Mouse (Mus musculus): ENCODE measurements around the gene Tnr. TPM values are rescaled to one million over a fixed set of nuclear protein-coding genes. Genes with fewer than 3 reads are reported as not detected.

Gene Tnr
- polyA plus RNA-seq, 1 experiment from 2014 or later, result not detected

GRCm38 (mm10) chr1:159899991-159900390 lies 376.4 kb downstream of the Tnr start:
- no peak overlapping the region for H3K9ac ChIP-seq (ENCODE audit: low read length)
- H3K27ac ChIP-seq (replicated peaks in 1 of 2; ENCODE audit: control insufficient read depth in 1 of 2, insufficient read depth in 1 of 2, low read depth in 2 of 2, low read length in 2 of 2), result no peak overlapping the region
- no peaks in the 10 kb centered on the region for H3K4me1 ChIP-seq (ENCODE audit: control insufficient read depth in 2 of 2, insufficient read depth in 2 of 2, low read length in 2 of 2)
- H3K9me3 ChIP-seq (ENCODE audit: control insufficient read depth, low read length), result no peaks in the 10 kb centered on the region
- ATAC-seq (ENCODE audit: insufficient number of reproducible peaks, insufficient read depth, low FRiP score, low read depth), result no peak
- H3K36me3 ChIP-seq (ENCODE audit: control insufficient read depth, insufficient read depth, low read length), result no peaks in the 10 kb centered on the region
- H3K4me2 ChIP-seq (ENCODE audit: low read length), result no peak overlapping the region
- 61% methylated on average over 3 of the region's 3 CpGs for WGBS
- H3K4me3 ChIP-seq (ENCODE audit: control insufficient read depth in 1 of 2, insufficient read depth in 1 of 2, low read depth in 1 of 2, low read length in 2 of 2), result no peak overlapping the region
- no peaks in the 10 kb centered on the region for H3K27me3 ChIP-seq (ENCODE audit: control insufficient read depth, insufficient read depth, low read length)

GRCm38 (mm10) chr1:159900639-159901038 lies 377.1 kb downstream of the Tnr start:
- no peak overlapping the region for H3K4me2 ChIP-seq (ENCODE audit: low read length)
- H3K27me3 ChIP-seq (ENCODE audit: control insufficient read depth, insufficient read depth, low read length), result no peaks in the 10 kb centered on the region
- no peak overlapping the region for H3K9ac ChIP-seq (ENCODE audit: low read length)
- no peak overlapping the region for H3K27ac ChIP-seq (replicated peaks in 1 of 2; ENCODE audit: control insufficient read depth in 1 of 2, insufficient read depth in 1 of 2, low read depth in 2 of 2, low read length in 2 of 2)
- 69% methylated on average over 3 of the region's 3 CpGs for WGBS
- no peak for ATAC-seq (ENCODE audit: insufficient number of reproducible peaks, insufficient read depth, low FRiP score, low read depth)
- H3K4me1 ChIP-seq (ENCODE audit: control insufficient read depth in 2 of 2, insufficient read depth in 2 of 2, low read length in 2 of 2), result no peaks in the 10 kb centered on the region
- H3K9me3 ChIP-seq (ENCODE audit: control insufficient read depth, low read length), result no peaks in the 10 kb centered on the region
- H3K4me3 ChIP-seq (ENCODE audit: control insufficient read depth in 1 of 2, insufficient read depth in 1 of 2, low read depth in 1 of 2, low read length in 2 of 2), result no peak overlapping the region
- H3K36me3 ChIP-seq (ENCODE audit: control insufficient read depth, insufficient read depth, low read length), result no peaks in the 10 kb centered on the region

GRCm38 (mm10) chr1:159901366-159902119 lies 378.0 kb downstream of the Tnr start:
- Histone ChIP-seq H3K4me1 (ENCODE audit: control insufficient read depth in 2 of 2, insufficient read depth in 2 of 2, low read length in 2 of 2) (no peaks in the 10 kb centered on the region), H3K27ac (replicated peaks in 1 of 2; ENCODE audit: control insufficient read depth in 1 of 2, insufficient read depth in 1 of 2, low read depth in 2 of 2, low read length in 2 of 2) (no peak overlapping the region), H3K4me2 (ENCODE audit: low read length) (no peak overlapping the region), H3K36me3 (ENCODE audit: control insufficient read depth, insufficient read depth, low read length) (no peaks in the 10 kb centered on the region), H3K9ac (ENCODE audit: low read length) (no peak overlapping the region), H3K27me3 (ENCODE audit: control insufficient read depth, insufficient read depth, low read length) (no peaks in the 10 kb centered on the region), H3K4me3 (ENCODE audit: control insufficient read depth in 1 of 2, insufficient read depth in 1 of 2, low read depth in 1 of 2, low read length in 2 of 2) (no peak overlapping the region), H3K9me3 (ENCODE audit: control insufficient read depth, low read length) (no peaks in the 10 kb centered on the region)
- 78% methylated on average over 7 of the region's 7 CpGs for WGBS
- no peak for ATAC-seq (ENCODE audit: insufficient number of reproducible peaks, insufficient read depth, low FRiP score, low read depth)

DNA sequence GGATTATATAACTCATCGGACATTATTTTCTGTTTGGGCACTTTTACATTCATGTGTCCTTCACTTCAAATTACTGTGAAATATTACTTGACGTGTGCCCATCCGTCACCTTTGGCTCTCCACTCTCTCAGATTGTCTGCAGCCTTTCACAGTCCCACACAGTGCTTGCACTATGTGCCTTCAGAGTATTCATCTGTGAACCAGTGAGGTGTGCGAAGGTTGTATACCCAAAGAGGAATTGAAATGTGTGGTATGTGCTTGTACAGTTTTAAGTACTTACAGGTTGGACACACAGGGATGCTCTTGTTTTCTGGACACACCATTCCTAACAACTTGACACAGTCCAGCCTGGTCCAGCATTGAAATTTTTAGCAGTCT lies 378.5 kb downstream of the Tnr start:
- WGBS, result 86% methylated on average over 4 of the region's 4 CpGs

GRCm38 (mm10) chr1:159911006-159911405 lies 387.4 kb downstream of the Tnr start:
- H3K4me2 ChIP-seq (ENCODE audit: low read length), result no peak overlapping the region
- no peak overlapping the region for H3K9ac ChIP-seq (ENCODE audit: low read length)
- H3K9me3 ChIP-seq (ENCODE audit: control insufficient read depth, low read length), result no peaks in the 10 kb centered on the region
- H3K4me1 ChIP-seq (ENCODE audit: control insufficient read depth in 2 of 2, insufficient read depth in 2 of 2, low read length in 2 of 2), result no peaks in the 10 kb centered on the region
- ATAC-seq (ENCODE audit: insufficient number of reproducible peaks, insufficient read depth, low FRiP score, low read depth), result no peak
- H3K4me3 ChIP-seq (ENCODE audit: control insufficient read depth in 1 of 2, insufficient read depth in 1 of 2, low read depth in 1 of 2, low read length in 2 of 2), result no peak overlapping the region
- H3K36me3 ChIP-seq (ENCODE audit: control insufficient read depth, insufficient read depth, low read length), result no peaks in the 10 kb centered on the region
- 33% methylated on average over 5 of the region's 5 CpGs for WGBS
- no peaks in the 10 kb centered on the region for H3K27me3 ChIP-seq (ENCODE audit: control insufficient read depth, insufficient read depth, low read length)
- no peak overlapping the region for H3K27ac ChIP-seq (replicated peaks in 1 of 2; ENCODE audit: control insufficient read depth in 1 of 2, insufficient read depth in 1 of 2, low read depth in 2 of 2, low read length in 2 of 2)

More for the DNA sequence above, 378.5 kb downstream of the Tnr start:
- ATAC-seq (ENCODE audit: insufficient number of reproducible peaks, insufficient read depth, low FRiP score, low read depth), result no peak
- Histone ChIP-seq H3K9ac (ENCODE audit: low read length) (no peak overlapping the region), H3K27me3 (ENCODE audit: control insufficient read depth, insufficient read depth, low read length) (no peaks in the 10 kb centered on the region), H3K4me3 (ENCODE audit: control insufficient read depth in 1 of 2, insufficient read depth in 1 of 2, low read depth in 1 of 2, low read length in 2 of 2) (no peak overlapping the region), H3K4me1 (ENCODE audit: control insufficient read depth in 2 of 2, insufficient read depth in 2 of 2, low read length in 2 of 2) (no peaks in the 10 kb centered on the region), H3K4me2 (ENCODE audit: low read length) (no peak overlapping the region), H3K9me3 (ENCODE audit: control insufficient read depth, low read length) (no peaks in the 10 kb centered on the region), H3K36me3 (ENCODE audit: control insufficient read depth, insufficient read depth, low read length) (no peaks in the 10 kb centered on the region), H3K27ac (replicated peaks in 1 of 2; ENCODE audit: control insufficient read depth in 1 of 2, insufficient read depth in 1 of 2, low read depth in 2 of 2, low read length in 2 of 2) (no peak overlapping the region)

DNA sequence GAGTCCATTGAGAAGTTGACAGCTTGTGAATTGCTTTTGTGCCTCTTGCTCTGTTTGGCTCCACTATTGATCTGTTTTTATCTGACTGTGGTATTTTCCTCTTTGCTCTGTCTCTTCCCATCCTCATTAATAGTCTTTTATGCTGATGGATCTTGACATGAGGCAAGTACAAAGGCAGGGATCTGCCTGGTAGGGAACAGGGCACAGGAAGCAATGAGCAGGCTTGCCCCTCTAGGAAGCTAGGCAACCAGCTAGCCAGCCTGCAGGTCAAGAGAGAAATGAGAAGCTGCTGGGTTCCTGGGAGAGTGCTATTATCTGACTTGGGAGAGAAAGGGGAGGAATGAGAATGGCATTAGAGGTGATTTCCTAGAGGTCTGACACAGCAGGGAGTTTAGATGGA lies 391.2 kb downstream of the Tnr start:
- Histone ChIP-seq H3K9me3 (ENCODE audit: control insufficient read depth, low read length) (no peaks in the 10 kb centered on the region), H3K4me2 (ENCODE audit: low read length) (no peak overlapping the region), H3K4me3 (ENCODE audit: control insufficient read depth in 1 of 2, insufficient read depth in 1 of 2, low read depth in 1 of 2, low read length in 2 of 2) (no peak overlapping the region), H3K27me3 (ENCODE audit: control insufficient read depth, insufficient read depth, low read length) (no peaks in the 10 kb centered on the region), H3K36me3 (ENCODE audit: control insufficient read depth, insufficient read depth, low read length) (no peaks in the 10 kb centered on the region), H3K27ac (replicated peaks in 1 of 2; ENCODE audit: control insufficient read depth in 1 of 2, insufficient read depth in 1 of 2, low read depth in 2 of 2, low read length in 2 of 2) (no peak overlapping the region), H3K4me1 (ENCODE audit: control insufficient read depth in 2 of 2, insufficient read depth in 2 of 2, low read length in 2 of 2) (no peaks in the 10 kb centered on the region), H3K9ac (ENCODE audit: low read length) (no peak overlapping the region)
- no peak for ATAC-seq (ENCODE audit: insufficient number of reproducible peaks, insufficient read depth, low FRiP score, low read depth)

DNA sequence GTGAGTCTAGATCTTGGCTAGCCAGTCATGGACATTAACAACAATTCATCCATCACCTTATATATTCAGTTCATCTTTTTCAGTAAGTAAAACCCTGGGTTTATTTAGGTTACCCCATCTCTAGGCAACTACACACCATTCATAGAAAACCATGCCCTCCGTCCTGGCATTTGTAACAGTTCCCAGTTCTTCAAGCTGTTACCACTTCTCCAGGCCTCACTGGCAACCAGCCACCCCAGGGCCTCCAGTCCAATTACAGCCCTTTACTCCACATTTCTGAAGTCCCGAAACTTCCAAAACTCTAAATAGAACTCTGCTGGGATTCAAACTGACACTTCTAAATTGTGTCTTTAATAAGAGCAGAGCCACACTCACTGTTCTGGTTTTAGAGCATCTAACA lies 397.0 kb downstream of the Tnr start:
- ATAC-seq (ENCODE audit: insufficient number of reproducible peaks, insufficient read depth, low FRiP score, low read depth), result no peak
- no peaks in the 10 kb centered on the region for H3K9me3 ChIP-seq (ENCODE audit: control insufficient read depth, low read length)
- H3K36me3 ChIP-seq (ENCODE audit: control insufficient read depth, insufficient read depth, low read length), result no peaks in the 10 kb centered on the region
- no peak overlapping the region for H3K4me3 ChIP-seq (ENCODE audit: control insufficient read depth in 1 of 2, insufficient read depth in 1 of 2, low read depth in 1 of 2, low read length in 2 of 2)
- 60% methylated on average over 2 of the region's 2 CpGs for WGBS
- no peaks in the 10 kb centered on the region for H3K27me3 ChIP-seq (ENCODE audit: control insufficient read depth, insufficient read depth, low read length)
- H3K4me2 ChIP-seq (ENCODE audit: low read length), result no peak overlapping the region
- no peaks in the 10 kb centered on the region for H3K4me1 ChIP-seq (ENCODE audit: control insufficient read depth in 2 of 2, insufficient read depth in 2 of 2, low read length in 2 of 2)
- no peak overlapping the region for H3K9ac ChIP-seq (ENCODE audit: low read length)
- H3K27ac ChIP-seq (replicated peaks in 1 of 2; ENCODE audit: control insufficient read depth in 1 of 2, insufficient read depth in 1 of 2, low read depth in 2 of 2, low read length in 2 of 2), result no peak overlapping the region

DNA sequence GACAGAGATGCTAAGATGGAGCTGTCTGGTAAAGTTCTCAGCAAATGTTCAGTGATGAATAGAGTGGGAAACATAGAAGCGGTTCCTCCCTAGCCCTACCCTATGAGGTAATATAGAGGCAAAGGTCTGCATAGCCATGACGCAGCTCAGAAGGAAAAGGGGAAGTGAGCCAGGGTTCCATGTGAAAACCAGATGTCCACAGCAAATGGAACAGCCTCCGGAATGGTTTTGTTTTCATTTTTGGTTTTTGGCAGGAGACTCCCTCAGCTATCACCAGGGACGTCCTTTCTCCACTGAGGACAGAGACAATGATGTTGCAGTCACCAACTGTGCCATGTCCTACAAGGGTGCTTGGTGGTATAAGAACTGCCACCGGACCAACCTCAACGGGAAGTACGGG lies 399.4 kb downstream of the Tnr start:
- no peaks in the 10 kb centered on the region for H3K9me3 ChIP-seq (ENCODE audit: control insufficient read depth, low read length)
- H3K4me2 ChIP-seq (ENCODE audit: low read length), result no peak overlapping the region
- no peak overlapping the region for H3K27ac ChIP-seq (replicated peaks in 1 of 2; ENCODE audit: control insufficient read depth in 1 of 2, insufficient read depth in 1 of 2, low read depth in 2 of 2, low read length in 2 of 2)
- no peak for ATAC-seq (ENCODE audit: insufficient number of reproducible peaks, insufficient read depth, low FRiP score, low read depth)
- no peak overlapping the region for H3K9ac ChIP-seq (ENCODE audit: low read length)
- H3K36me3 ChIP-seq (ENCODE audit: control insufficient read depth, insufficient read depth, low read length), result no peaks in the 10 kb centered on the region
- WGBS, result 74% methylated on average over 7 of the region's 7 CpGs
- no peaks in the 10 kb centered on the region for H3K27me3 ChIP-seq (ENCODE audit: control insufficient read depth, insufficient read depth, low read length)
- H3K4me3 ChIP-seq (ENCODE audit: control insufficient read depth in 1 of 2, insufficient read depth in 1 of 2, low read depth in 1 of 2, low read length in 2 of 2), result no peak overlapping the region
- no peaks in the 10 kb centered on the region for H3K4me1 ChIP-seq (ENCODE audit: control insufficient read depth in 2 of 2, insufficient read depth in 2 of 2, low read length in 2 of 2)
